Mouse (Mus musculus) ES-E14 (cell line): ENCODE data around the gene Gcn1l1.

ENCODE experiments used
- CHD2 ChIP-seq: IDR thresholded peaks from 2 replicates; pipeline ENCODE4 v1.6.1; 2014; ENCODE audit warnings: mild to moderate bottlenecking, low read depth, low read length, inconsistent platforms
- HCFC1 ChIP-seq: IDR thresholded peaks from 2 replicates; pipeline ENCODE4 v1.6.1; 2012; ENCODE audit warnings: low read length, inconsistent platforms, borderline replicate concordance; ENCODE audit not compliant: insufficient read depth
- MAFK ChIP-seq: IDR thresholded peaks from 2 replicates; pipeline ENCODE4 v1.6.1; 2014; ENCODE audit warnings: mild to moderate bottlenecking, low read depth, low read length, inconsistent platforms; ENCODE audit not compliant: insufficient read depth
- ZC3H11A ChIP-seq: IDR thresholded peaks from 2 replicates; pipeline ENCODE4 v1.6.1; 2012; ENCODE audit warnings: low read depth, mild to moderate bottlenecking, inconsistent platforms, low read length, borderline replicate concordance
- ZNF384 ChIP-seq: IDR thresholded peaks from 2 replicates; pipeline ENCODE4 v1.6.1; 2012; ENCODE audit warnings: low read depth, low read length, inconsistent platforms

- TF ChIP-seq MAFK (no peak), ZNF384 (no peak), CHD2 (no peak), ZC3H11A (no peak), HCFC1 (no peak)
Observed at GRCm38 (mm10) chr5:115629672-115630071, 64.6 kb downstream of the Gcn1l1 start.
